Mouse (Mus musculus) brain, adult 10 weeks (tissue): ENCODE data around the gene L2hgdh. TPM values are rescaled to one million over a fixed set of nuclear protein-coding genes. Genes with fewer than 3 reads are reported as not detected.

Source experiments
- polyA plus RNA-seq: library from polyadenylated mRNA; stranded (reverse); fragments of 350-450 nt; fragmentation: Illumina TruSeq; extraction: RNeasy Lipid Tissue Mini Kit (QIAGEN cat#74804); gene quantifications from one replicate; pipeline ENCODE4 v1.2.3, GENCODE M21; 2015; ENCODE audit warnings: low read depth, low replicate concordance

The L2hgdh gene
- 13.8 TPM for polyA plus RNA-seq

GRCm38 (mm10) chr12:69724711-69725460 is at the start of gene L2hgdh, which contains the start of gene Atp5s:
Gene L2hgdh (minus strand): TSS chr12:69724873.
Gene Atp5s (plus strand): TSS chr12:69724950.

DNA sequence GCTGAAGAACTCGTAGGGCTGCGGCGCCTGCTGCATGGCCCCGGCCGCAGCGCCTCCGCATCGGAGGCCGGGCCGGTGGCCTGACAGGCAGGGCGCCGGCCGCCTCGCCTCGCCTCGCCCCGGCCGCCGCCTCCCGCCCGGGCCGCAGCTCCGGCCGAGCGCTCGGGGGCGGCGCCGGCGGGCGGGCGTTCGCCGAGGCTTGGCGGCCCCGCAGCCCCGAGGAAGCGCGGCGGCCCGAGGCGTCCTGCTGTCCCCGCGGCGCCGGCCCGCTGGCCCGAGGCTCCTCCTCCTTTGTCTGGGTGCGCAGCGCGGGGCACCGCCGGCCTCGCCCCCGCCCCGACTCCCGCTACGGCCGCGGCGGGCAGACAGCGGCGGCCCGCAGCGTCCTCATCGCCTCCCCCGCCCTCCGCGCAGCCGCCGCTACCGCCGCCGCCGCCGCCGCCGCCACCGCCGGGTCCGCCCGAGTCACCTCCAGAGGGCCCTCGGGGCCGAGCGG is 43.1 kb downstream of the L2hgdh start, which contains the start of gene Sos2:
Gene Sos2 (minus strand): TSS at position 287 of the 496 bp plus-strand sequence.

Other genes with a start within 250 kb of the L2hgdh start
- 26.4 TPM for gene Vcpkmt, start 141.8 kb downstream of the L2hgdh start, polyA plus RNA-seq
- gene Sos2, start 43.0 kb downstream of the L2hgdh start, polyA plus RNA-seq: 28.7 TPM
- gene Atp5s, start 77 bp upstream of the L2hgdh start, polyA plus RNA-seq: 51.4 TPM
- 31.5 TPM for gene Cdkl1, start 66.4 kb upstream of the L2hgdh start, polyA plus RNA-seq
- 197 TPM for gene Atl1, start 167.7 kb upstream of the L2hgdh start, polyA plus RNA-seq
- gene Map4k5, start 168.3 kb upstream of the L2hgdh start, polyA plus RNA-seq: 30.4 TPM